Mouse (Mus musculus) heart, embryonic 11.5 days (tissue): ENCODE measurements at regions not wholly inside any gene's neighbourhood (a gene's known extent, or its start where the extent isn't known, plus 50 kb on each side); places are given as distances from the start of the nearest gene placed in this dataset.
A peak's percentile ranks its signal among the peaks of the same experiment; 100 is the strongest.
"Not testable (repeated sequence)": the region's sequence is repeated elsewhere in the genome, so short reads cannot be mapped to it uniquely, and the experiment has no call there.

Experiments
- ATAC-seq: fragments of 200-750 bp; cut with Nextera tagmentation; replicated peaks from 2 replicates; pipeline ENCODE4 v1.8.0; 2017; ENCODE audit warnings: moderate library complexity; ENCODE audit not compliant: insufficient number of reproducible peaks, low FRiP score, low TSS enrichment
- H3K27ac ChIP-seq: fragments of 300-500 bp; sonication (generic); 2 replicates; pipeline ENCODE4 v1.5.1; 2014; ENCODE audit warnings: mild to moderate bottlenecking, low read depth, low read length
- H3K27me3 ChIP-seq: fragments of 300-500 bp; sonication (generic); 2 replicates; pipeline ENCODE4 v1.6.1; 2014; ENCODE audit warnings: mild to moderate bottlenecking, low read length, mixed read lengths; ENCODE audit not compliant: control insufficient read depth, insufficient read depth
- H3K36me3 ChIP-seq: fragments of 300-500 bp; sonication (generic); 2 replicates; pipeline ENCODE4 v1.6.1; 2014; ENCODE audit warnings: mild to moderate bottlenecking, low read length, moderate library complexity, mixed read lengths; ENCODE audit not compliant: control insufficient read depth, insufficient read depth
- H3K4me1 ChIP-seq: fragments of 300-500 bp; sonication (generic); 2 replicates; pipeline ENCODE4 v1.6.1; 2014; ENCODE audit warnings: low read length; ENCODE audit not compliant: control insufficient read depth, insufficient read depth
- H3K4me2 ChIP-seq: fragments of 300-500 bp; sonication (generic); 2 replicates; pipeline ENCODE4 v1.6.1; 2014; ENCODE audit warnings: mild to moderate bottlenecking, moderate library complexity
- H3K4me3 ChIP-seq: fragments of 300-500 bp; sonication (generic); 2 replicates; pipeline ENCODE4 v1.5.1; 2014; ENCODE audit warnings: low read depth, low read length
- H3K9ac ChIP-seq: fragments of 300-500 bp; sonication (generic); 2 replicates; pipeline ENCODE4 v1.6.1; 2014; ENCODE audit warnings: mild to moderate bottlenecking, low read depth, low read length, moderate library complexity
- H3K9me3 ChIP-seq: fragments of 300-500 bp; sonication (generic); replicated peaks from 2 replicates; pipeline ENCODE4 v1.6.1; 2016; ENCODE audit warnings: low read length; ENCODE audit not compliant: control insufficient read depth
- WGBS: fragments of 180-500 bp; shearing (Covaris S2); extraction: QIAGEN DNeasy Blood & Tissue Kit; methylation state at CpG from one replicate; pipeline ENCODE4 v1.1.7; 2014; ENCODE audit not compliant: insufficient replicate concordance; 5-methylcytosine and 5-hydroxymethylcytosine counted together

DNA sequence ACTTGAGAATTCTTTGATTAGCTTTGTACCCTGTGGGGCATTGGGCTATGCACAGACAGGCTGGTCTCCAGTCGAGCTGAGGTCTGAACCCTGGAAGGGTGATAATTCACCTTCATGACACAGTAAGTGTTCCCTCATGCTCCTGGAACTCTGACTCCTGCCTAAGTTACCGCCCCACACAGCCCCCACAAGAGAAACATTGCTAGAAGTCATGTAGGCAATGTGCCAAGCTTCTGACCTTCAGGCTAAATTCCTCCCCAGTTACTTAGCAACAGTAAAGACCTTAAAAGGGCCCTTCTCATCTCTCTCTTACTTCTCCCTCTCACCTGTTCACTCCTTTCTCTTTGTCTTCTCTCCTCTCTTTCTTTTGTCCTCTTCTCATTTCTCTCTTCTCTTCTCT lies 199.6 kb downstream of the Cetn3 start:
- Histone ChIP-seq H3K4me3 (no peak overlapping the region), H3K9ac (no peak overlapping the region), H3K36me3 (no peaks in the 10 kb centered on the region), H3K9me3 (no peaks in the 10 kb centered on the region), H3K27me3 (no peaks in the 10 kb centered on the region), H3K27ac (no peak overlapping the region), H3K4me2 (no peak overlapping the region), H3K4me1 (no peaks in the 10 kb centered on the region)
- ATAC-seq, result no peak
- WGBS, result 35% methylated on average over 2 of the region's 2 CpGs

DNA sequence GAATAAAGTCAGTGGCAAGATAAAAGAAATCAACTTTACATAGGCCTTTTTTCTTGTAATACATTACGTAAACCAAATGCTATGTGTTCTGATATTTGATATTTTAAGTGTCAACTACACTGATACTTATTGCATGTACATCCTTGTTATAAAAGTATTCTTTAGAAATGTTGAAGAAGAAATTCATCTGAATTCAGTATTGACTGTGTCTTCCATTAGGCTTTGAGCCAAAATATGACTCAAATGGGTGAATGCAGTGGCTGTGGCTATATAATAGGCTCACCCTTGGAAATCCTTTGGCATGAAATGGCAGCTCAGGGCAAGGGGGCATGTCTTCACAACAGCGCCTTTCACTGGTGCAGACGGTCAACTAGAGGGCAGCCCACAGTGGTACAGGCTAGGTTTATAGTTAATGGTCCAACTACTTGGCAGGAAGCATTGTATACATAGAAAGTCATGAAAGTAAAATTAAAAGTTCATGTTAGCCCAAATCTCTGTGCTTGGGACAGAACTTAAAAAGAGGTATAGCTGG lies 217.9 kb downstream of the Cetn3 start:
- Histone ChIP-seq H3K27me3 (no peaks in the 10 kb centered on the region), H3K36me3 (no peaks in the 10 kb centered on the region), H3K4me2 (no peak overlapping the region), H3K9me3 (no peaks in the 10 kb centered on the region), H3K9ac (no peak overlapping the region), H3K4me3 (no peak overlapping the region), H3K27ac (no peak overlapping the region), H3K4me1 (no peaks in the 10 kb centered on the region)
- 83% methylated on average over 3 of the region's 3 CpGs for WGBS
- ATAC-seq, result no peak

DNA sequence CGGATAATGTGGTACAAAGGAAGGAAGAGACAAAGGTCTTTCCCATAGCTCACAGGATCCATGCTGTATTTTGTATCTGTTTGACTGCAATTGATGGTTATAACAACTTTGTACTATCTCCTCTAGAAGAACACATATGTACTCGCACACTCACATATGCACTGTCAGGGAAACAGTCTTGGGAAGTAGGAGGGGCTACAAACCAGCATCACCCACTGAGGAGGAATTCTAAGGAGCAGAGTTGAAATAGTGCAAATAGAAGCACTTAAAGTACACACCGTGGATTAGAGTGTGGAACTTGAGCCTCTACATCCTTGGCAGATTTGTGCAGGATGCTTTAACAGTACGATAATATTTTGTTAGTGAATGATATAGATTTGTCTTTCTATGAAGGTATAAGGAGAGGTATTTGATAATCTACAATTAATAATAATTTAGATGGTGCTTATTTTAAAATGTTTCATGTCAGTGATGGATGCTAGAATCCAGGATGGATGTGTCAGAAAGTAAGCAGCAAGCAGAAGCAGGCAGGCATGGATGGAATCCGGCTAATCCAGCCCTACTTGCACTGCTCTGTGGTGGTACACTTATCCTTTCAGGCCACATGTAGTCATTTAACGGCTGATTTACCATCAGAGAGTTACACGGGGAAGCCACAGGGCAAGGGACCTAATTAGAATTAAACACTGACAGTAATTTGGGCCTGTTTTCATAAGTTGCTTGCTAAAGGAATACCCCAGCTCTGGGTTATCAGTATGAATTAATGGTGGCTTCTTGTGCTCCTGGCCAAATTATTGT lies 223.3 kb downstream of the Cetn3 start:
- no peak overlapping the region for H3K9ac ChIP-seq
- H3K4me2 ChIP-seq, result no peak overlapping the region
- no peaks in the 10 kb centered on the region for H3K36me3 ChIP-seq
- WGBS, result 68% methylated on average over 7 of the region's 7 CpGs
- H3K4me1 ChIP-seq, result no peaks in the 10 kb centered on the region
- no peak overlapping the region for H3K27ac ChIP-seq
- H3K9me3 ChIP-seq, result no peaks in the 10 kb centered on the region
- H3K27me3 ChIP-seq, result no peaks in the 10 kb centered on the region
- no peak overlapping the region for H3K4me3 ChIP-seq
- no peak for ATAC-seq

DNA sequence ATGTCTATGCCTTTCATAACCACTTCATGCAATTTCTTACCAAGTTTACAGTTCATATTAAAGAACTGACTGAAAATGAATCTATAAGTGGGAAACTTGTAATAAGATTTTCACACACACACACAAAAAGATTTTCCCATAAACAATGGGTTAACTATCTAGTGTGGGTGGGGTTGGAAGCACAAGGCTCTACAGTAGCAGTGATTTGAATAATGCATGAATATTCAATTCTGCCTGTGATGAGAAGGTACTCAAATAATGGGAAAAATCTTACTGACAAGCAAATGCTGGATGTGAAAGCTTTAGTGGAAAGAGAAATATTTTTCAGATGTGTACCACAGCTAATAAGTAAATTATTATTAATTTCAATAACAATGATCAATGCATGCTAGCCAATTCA lies 224.3 kb downstream of the Cetn3 start:
- Histone ChIP-seq H3K4me1 (no peaks in the 10 kb centered on the region), H3K4me3 (no peak overlapping the region), H3K36me3 (no peaks in the 10 kb centered on the region), H3K27ac (no peak overlapping the region), H3K9me3 (no peaks in the 10 kb centered on the region), H3K9ac (no peak overlapping the region), H3K27me3 (no peaks in the 10 kb centered on the region), H3K4me2 (no peak overlapping the region)
- ATAC-seq, result no peak

DNA sequence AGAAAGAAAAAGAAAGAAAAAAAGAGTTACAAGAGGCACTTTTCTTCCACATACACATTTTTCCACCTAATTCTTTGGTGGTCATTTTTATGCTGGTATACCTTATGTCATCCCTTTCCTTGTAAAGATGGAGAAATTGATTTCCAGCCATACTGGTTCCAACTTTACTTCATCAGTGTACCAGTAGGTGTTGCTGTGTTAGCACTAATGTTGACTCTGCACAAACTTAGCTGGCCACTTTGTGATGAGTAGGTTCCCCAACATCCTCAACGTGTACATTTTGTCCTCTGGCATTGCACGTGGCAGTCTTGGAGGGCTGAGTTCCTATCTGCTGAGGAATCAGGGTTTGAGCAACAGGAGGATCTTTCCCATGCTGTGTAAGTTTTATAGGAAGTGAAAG lies 256.7 kb downstream of the Cetn3 start:
- no peak overlapping the region for H3K4me3 ChIP-seq
- no peak overlapping the region for H3K4me2 ChIP-seq
- no peaks in the 10 kb centered on the region for H3K9me3 ChIP-seq
- no peaks in the 10 kb centered on the region for H3K36me3 ChIP-seq
- no peak overlapping the region for H3K9ac ChIP-seq
- 35% methylated on average over 2 of the region's 2 CpGs for WGBS
- H3K27me3 ChIP-seq, result no peaks in the 10 kb centered on the region
- ATAC-seq, result no peak
- no peak overlapping the region for H3K27ac ChIP-seq
- no peaks in the 10 kb centered on the region for H3K4me1 ChIP-seq

DNA sequence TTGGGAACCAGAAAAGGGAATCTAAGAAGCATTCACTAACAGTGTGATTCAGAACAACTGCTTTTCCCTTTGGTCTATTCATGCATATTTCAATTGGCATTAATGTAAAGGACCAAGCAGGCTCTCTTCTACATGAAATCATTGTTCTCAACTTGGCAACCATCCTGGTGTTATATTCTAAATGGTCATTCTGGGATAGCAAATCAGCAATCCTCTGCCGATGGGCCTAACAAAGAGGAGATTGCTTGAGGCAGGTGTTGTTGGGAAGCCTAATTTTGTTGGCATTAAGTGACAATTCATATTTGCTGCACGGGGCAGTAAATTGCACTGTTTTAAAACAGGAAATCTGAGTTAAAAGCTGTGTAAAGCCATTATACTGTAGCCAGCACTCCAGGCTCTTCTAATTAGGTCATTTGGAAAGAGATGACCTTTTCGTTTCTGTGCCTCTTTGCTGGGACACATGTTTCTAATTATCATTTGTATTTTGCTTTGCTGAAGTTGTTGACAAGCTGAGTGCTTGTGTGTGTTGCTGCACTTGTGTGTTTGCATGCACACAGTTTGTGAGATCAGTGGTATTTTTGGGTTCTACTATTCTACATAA lies 275.4 kb downstream of the Cetn3 start:
- H3K4me1 ChIP-seq, result peaks cover 10% of the 10 kb centered on the region
- H3K27me3 ChIP-seq, result no peaks in the 10 kb centered on the region
- H3K27ac ChIP-seq, result no peak overlapping the region
- WGBS, result 55% methylated on average over 3 of the region's 3 CpGs
- no peak overlapping the region for H3K9ac ChIP-seq
- no peak for ATAC-seq
- H3K36me3 ChIP-seq, result no peaks in the 10 kb centered on the region
- H3K9me3 ChIP-seq, result no peaks in the 10 kb centered on the region
- H3K4me2 ChIP-seq, result no peak overlapping the region
- no peak overlapping the region for H3K4me3 ChIP-seq

DNA sequence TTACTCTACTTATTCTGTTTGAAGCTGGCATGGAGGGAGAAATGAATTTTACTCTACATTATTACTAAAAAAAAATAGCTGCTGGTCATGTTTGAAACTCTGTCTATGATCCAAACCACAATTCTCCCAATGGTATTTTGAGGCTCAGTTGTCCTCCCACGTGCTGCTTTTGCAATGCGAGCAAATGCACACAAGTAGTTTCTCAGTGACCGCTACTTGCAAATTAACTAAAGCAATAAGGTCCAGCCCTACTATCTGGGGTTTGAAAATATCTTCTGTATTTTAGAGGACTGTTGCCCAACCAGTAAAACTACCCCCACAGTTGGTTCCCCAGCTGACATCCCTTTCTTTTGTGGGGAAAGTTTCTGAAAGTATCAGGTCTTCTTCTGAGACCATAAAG lies 276.0 kb downstream of the Cetn3 start:
- H3K27ac ChIP-seq, result peak overlapping the region; percentile 47; the same call in 1 of the 2 replicates

DNA sequence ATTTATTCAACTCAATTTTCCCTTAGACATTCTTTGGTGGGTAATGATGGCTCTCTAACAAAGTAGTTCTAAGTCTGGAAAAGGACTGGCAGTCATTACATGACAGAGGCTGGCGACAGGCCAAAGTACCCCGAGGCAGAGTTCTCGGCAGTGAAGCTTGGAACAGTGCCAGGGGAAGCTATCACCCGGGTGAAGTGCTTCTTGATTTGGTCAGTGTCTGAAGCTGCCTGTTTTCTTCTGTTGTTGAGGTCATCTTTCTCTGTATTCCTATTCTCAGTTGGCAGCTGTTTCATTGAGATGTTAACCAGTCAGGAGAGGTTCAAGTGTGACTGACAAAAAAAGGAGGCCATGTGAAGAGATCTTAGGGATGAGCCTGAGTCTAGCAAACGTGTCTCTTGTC lies 276.6 kb downstream of the Cetn3 start:
- Histone ChIP-seq H3K9ac (no peak overlapping the region), H3K9me3 (no peaks in the 10 kb centered on the region), H3K4me3 (no peak overlapping the region), H3K36me3 (no peaks in the 10 kb centered on the region), H3K4me2 (no peak overlapping the region), H3K4me1 (peaks cover 10% of the 10 kb centered on the region), H3K27ac (peak overlapping the region; percentile 62; the same call in 1 of the 2 replicates), H3K27me3 (no peaks in the 10 kb centered on the region)
- ATAC-seq, result peak; percentile 84
- 11% methylated on average over 5 of the region's 5 CpGs for WGBS

More for the DNA sequence above, 276.0 kb downstream of the Cetn3 start:
- 71% methylated on average over 3 of the region's 3 CpGs for WGBS
- Histone ChIP-seq H3K36me3 (no peaks in the 10 kb centered on the region), H3K4me2 (no peak overlapping the region), H3K9me3 (no peaks in the 10 kb centered on the region), H3K27me3 (no peaks in the 10 kb centered on the region), H3K9ac (no peak overlapping the region), H3K4me3 (no peak overlapping the region), H3K4me1 (peaks cover 10% of the 10 kb centered on the region)
- ATAC-seq, result no peak

DNA sequence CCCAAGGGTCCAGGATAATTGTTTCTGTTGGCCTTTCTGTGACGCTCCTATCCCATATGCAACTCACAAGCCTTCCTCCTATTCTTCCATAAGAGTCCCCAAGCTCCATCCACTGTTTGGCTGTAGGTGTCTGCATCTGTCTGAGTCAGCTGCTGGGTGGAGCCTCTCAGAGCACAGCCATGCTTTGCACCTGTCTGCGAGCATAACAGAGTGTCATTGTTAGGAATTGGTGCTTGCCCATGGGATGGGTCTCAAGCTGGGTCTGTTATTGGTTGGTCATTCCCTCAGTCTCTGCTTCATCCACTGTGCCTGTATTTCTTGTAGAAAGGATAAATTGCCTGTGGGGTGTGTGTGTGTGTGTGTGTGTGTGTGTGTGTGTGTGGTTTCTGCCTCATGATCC lies 281.0 kb downstream of the Cetn3 start:
- not testable (repeated sequence) for H3K36me3 ChIP-seq, ATAC-seq, H3K4me1 ChIP-seq, H3K4me2 ChIP-seq, H3K27ac ChIP-seq, H3K4me3 ChIP-seq, H3K27me3 ChIP-seq, H3K9ac ChIP-seq, H3K9me3 ChIP-seq
- 91% methylated on average over 2 of the region's 2 CpGs for WGBS
